Mouse (Mus musculus) kidney, postnatal 0 days (tissue): ENCODE results near the gene Rflna. TPM values are rescaled to one million over a fixed set of nuclear protein-coding genes. Genes with fewer than 3 reads are reported as not detected.

ENCODE experiments used
- ATAC-seq: fragments of 200-750 bp; cut with Nextera tagmentation; replicated peaks from 2 replicates; pipeline ENCODE4 v1.8.0; 2017; ENCODE audit warnings: low read depth, moderate number of reproducible peaks, moderate TSS enrichment, moderate library complexity; ENCODE audit not compliant: low FRiP score
- DNase-seq: peaks from one replicate; pipeline ENCODE4 v3.0.0-alpha.2; 2016; ENCODE audit warnings: low spot score
- H3K27ac ChIP-seq: fragments of 300-500 bp; sonication (generic); 2 replicates; pipeline ENCODE4 v1.5.1; 2014; ENCODE audit warnings: mild to moderate bottlenecking
- H3K27me3 ChIP-seq: fragments of 300-500 bp; sonication (generic); 2 replicates; pipeline ENCODE4 v1.6.1; 2014; ENCODE audit warnings: low read length, mixed read lengths; ENCODE audit not compliant: insufficient read depth
- H3K36me3 ChIP-seq: fragments of 300-500 bp; sonication (generic); 2 replicates; pipeline ENCODE4 v1.6.1; 2014; ENCODE audit warnings: low read length, mixed read lengths; ENCODE audit not compliant: insufficient read depth
- H3K4me1 ChIP-seq: fragments of 300-500 bp; sonication (generic); replicated peaks from 2 replicates; pipeline ENCODE4 v1.6.1; 2014; ENCODE audit warnings: antibody characterized with exemption, low read length, mixed read lengths; ENCODE audit not compliant: insufficient read depth
- H3K4me2 ChIP-seq: fragments of 300-500 bp; sonication (generic); 2 replicates; pipeline ENCODE4 v1.6.1; 2014; ENCODE audit warnings: mild to moderate bottlenecking, low read length, moderate library complexity, mixed read lengths
- H3K4me3 ChIP-seq: fragments of 300-500 bp; sonication (generic); replicated peaks from 2 replicates; pipeline ENCODE4 v1.5.1; 2014; ENCODE audit warnings: low read depth, low read length
- H3K9ac ChIP-seq: fragments of 300-500 bp; sonication (generic); 2 replicates; pipeline ENCODE4 v1.6.1; 2014; ENCODE audit warnings: low read depth, low read length
- H3K9me3 ChIP-seq: fragments of 300-500 bp; sonication (generic); replicated peaks from 2 replicates; pipeline ENCODE4 v1.6.1; 2016; ENCODE audit warnings: low read length, inconsistent platforms, mixed read lengths
- CTCF ChIP-seq: IDR thresholded peaks from 2 replicates; pipeline ENCODE4 v1.5.1; 2016; ENCODE audit warnings: antibody characterized with exemption, low read depth, mild to moderate bottlenecking, moderate library complexity
- WGBS: fragments of 180-500 bp; shearing (Covaris S2); extraction: QIAGEN DNeasy Blood & Tissue Kit; methylation state at CpG from one replicate; pipeline ENCODE4 v1.1.7; 2014; 5-methylcytosine and 5-hydroxymethylcytosine counted together
- polyA plus RNA-seq: library from polyadenylated mRNA; unstranded; fragments of >200 nt; fragmentation: Nextera tagmentation; extraction: Ambion mirVana; gene quantifications from 2 replicates; pipeline ENCODE4 v1.2.1, GENCODE M21; 2015

The Rflna gene
- polyA plus RNA-seq, 1 experiment from 2014 or later = 8.5 TPM

DNA sequence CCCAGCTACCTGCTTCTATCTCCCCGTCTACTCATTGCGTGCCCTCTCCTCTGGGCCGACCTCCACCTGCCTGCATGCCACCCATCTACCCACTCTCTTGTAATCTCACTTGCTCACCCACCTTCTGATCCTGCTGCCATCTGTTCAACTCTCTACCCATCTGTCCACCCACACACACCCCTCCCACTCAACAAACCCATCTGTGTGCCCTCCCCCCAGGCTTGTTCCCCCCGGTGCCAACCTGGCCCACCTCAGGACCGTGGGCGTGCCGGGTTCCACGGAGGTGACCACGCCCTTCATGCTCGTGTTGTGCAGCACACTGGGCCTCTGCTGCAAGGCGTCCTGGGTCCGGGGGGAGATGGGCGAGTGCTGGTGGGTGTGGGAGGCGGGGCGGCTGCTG lies 25.4 kb downstream of the Rflna start:
- 87% methylated on average over 15 of the region's 15 CpGs for WGBS
- Histone ChIP-seq H3K9ac (no peak overlapping the region), H3K4me1 (no peaks in the 10 kb centered on the region), H3K27ac (no peak overlapping the region), H3K9me3 (no peaks in the 10 kb centered on the region), H3K4me2 (no peak overlapping the region), H3K36me3 (peaks cover 89% of the 10 kb centered on the region), H3K4me3 (no peak overlapping the region), H3K27me3 (no peaks in the 10 kb centered on the region)
- TF ChIP-seq CTCF = no peak
- no peak for ATAC-seq
- DNase-seq = no peak

DNA sequence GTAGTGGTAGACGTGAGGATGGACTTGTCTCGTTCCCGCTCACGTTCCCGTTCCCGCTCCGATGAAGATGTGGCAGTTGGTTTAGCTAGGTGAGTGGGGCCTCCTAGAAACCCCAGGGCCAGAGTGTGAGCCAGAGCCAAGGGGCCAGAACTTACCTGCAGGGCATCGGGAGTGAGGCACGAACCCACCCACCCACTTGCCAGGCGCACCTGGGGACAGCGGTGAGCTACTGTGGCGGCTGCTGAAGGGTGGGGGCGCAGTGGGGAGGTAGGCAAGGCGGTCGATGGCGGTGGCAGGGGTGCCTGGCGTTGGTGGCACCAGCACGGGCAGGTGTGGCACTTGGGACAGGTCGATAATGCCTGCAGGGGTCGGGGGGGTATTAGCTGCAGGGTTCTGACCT lies 25.9 kb downstream of the Rflna start:
- ATAC-seq = no peak
- Histone ChIP-seq H3K36me3 (peaks cover 88% of the 10 kb centered on the region), H3K4me3 (no peak overlapping the region), H3K9ac (no peak overlapping the region), H3K9me3 (no peaks in the 10 kb centered on the region), H3K4me1 (no peaks in the 10 kb centered on the region), H3K27ac (no peak overlapping the region), H3K27me3 (no peaks in the 10 kb centered on the region), H3K4me2 (no peak overlapping the region)
- 97% methylated on average over 20 of the region's 20 CpGs for WGBS
- DNase-seq = no peak
- no peak for TF ChIP-seq CTCF

GRCm38 (mm10) chr5:125036483-125036882 lies 33.5 kb downstream of the Rflna start:
- Histone ChIP-seq H3K4me2 (no peak overlapping the region), H3K9me3 (no peaks in the 10 kb centered on the region), H3K4me1 (peaks cover 13% of the 10 kb centered on the region; the same call in 1 of the 2 replicates), H3K27ac (no peak overlapping the region), H3K9ac (no peak overlapping the region), H3K36me3 (peaks cover 65% of the 10 kb centered on the region), H3K4me3 (no peak overlapping the region), H3K27me3 (no peaks in the 10 kb centered on the region)
- no peak for TF ChIP-seq CTCF
- ATAC-seq (no peak), DNase-seq (no peak)
- WGBS = 90% methylated on average over 8 of the region's 8 CpGs

GRCm38 (mm10) chr5:125039377-125040027 lies 36.5 kb downstream of the Rflna start:
- Histone ChIP-seq H3K4me3 (no peak overlapping the region), H3K27ac (no peak overlapping the region), H3K36me3 (peaks cover 49% of the 10 kb centered on the region), H3K9ac (no peak overlapping the region), H3K9me3 (no peaks in the 10 kb centered on the region), H3K4me1 (peaks cover 13% of the 10 kb centered on the region; the same call in 1 of the 2 replicates), H3K4me2 (no peak overlapping the region), H3K27me3 (no peaks in the 10 kb centered on the region)
- TF ChIP-seq CTCF = no peak
- DNase-seq (no peak), ATAC-seq (no peak)
- 85% methylated on average over 8 of the region's 8 CpGs for WGBS

DNA sequence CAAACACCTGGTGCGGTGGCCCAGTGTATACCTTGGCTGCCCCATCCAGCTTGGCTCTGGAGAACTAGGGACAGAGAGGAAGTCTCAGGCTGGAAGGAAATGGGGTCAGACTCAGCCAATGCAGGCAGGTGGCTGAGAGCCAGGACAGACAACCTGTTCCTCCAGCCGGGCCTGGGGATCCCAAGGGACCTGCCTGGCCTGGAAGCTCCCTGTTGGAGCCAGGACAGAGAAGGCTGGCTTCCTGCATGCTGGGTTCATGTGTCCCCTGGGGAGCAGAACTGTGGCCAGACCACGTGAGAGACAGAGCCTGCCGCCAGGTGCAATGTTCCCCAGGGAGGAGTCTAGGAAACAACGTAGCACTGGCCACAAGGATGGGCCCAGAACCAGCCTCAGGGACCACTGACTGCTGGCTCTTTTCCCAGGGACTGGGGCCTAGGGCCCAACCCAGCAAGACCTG lies 37.1 kb downstream of the Rflna start:
- DNase-seq = peak; percentile 58
- Histone ChIP-seq H3K4me3 (no peak overlapping the region), H3K9me3 (no peaks in the 10 kb centered on the region), H3K4me1 (peaks cover 13% of the 10 kb centered on the region; the same call in 1 of the 2 replicates), H3K4me2 (no peak overlapping the region), H3K27ac (peak overlapping the region; percentile 13; the same call in 1 of the 2 replicates), H3K9ac (no peak overlapping the region), H3K36me3 (peaks cover 47% of the 10 kb centered on the region), H3K27me3 (no peaks in the 10 kb centered on the region)
- no peak for ATAC-seq
- 45% methylated on average over 5 of the region's 5 CpGs for WGBS
- no peak for TF ChIP-seq CTCF

- ATAC-seq (no peak), DNase-seq (no peak)
- H3K9ac ChIP-seq = no peak overlapping the region
- no peaks in the 10 kb centered on the region for H3K9me3 ChIP-seq
- no peak for TF ChIP-seq CTCF
- peaks cover 45% of the 10 kb centered on the region for H3K36me3 ChIP-seq
- no peak overlapping the region for H3K4me2 ChIP-seq
- H3K4me1 ChIP-seq = peaks cover 15% of the 10 kb centered on the region; the same call in 1 of the 2 replicates
- 81% methylated on average over 9 of the region's 9 CpGs for WGBS
- H3K27me3 ChIP-seq = no peaks in the 10 kb centered on the region
- no peak overlapping the region for H3K4me3 ChIP-seq
- no peak overlapping the region for H3K27ac ChIP-seq
Observed at GRCm38 (mm10) chr5:125041578-125041977, 38.6 kb downstream of the Rflna start.
